Mouse (Mus musculus) hematopoietic stem cell, adult 5-6 weeks (primary cell): ENCODE results near the gene Sesn2. TPM values are rescaled to one million over a fixed set of nuclear protein-coding genes. Genes with fewer than 3 reads are reported as not detected.

ENCODE experiments used
- ATAC-seq, 2 experiments: fragments of 125-278 bp in 1 of 2; replicated peaks in 1 of 2; 2 replicates each; pipeline ENCODE4 v1.8.0; 2016 to 2017; ENCODE audit warnings: inconsistent platforms in 2 of 2, mild to moderate bottlenecking in 2 of 2, moderate number of reproducible peaks in 2 of 2, low read depth in 1 of 2, moderate TSS enrichment in 1 of 2; ENCODE audit not compliant: low FRiP score in 2 of 2, poor library complexity in 2 of 2, severe bottlenecking in 2 of 2, insufficient read depth in 1 of 2, low TSS enrichment in 1 of 2
- total RNA-seq: library from RNA; stranded (forward); fragments of 172-1452, 232-1000 nt; gene quantifications from 2 replicates; pipeline ENCODE4 v1.2.3, GENCODE M21; 2017

Sesn2 gene
- total RNA-seq, 1 experiment from 2014 or later = 3.9 TPM

GRCm38 (mm10) chr4:132455561-132455960 is 54.7 kb downstream of the Sesn2 start:
- no peak for ATAC-seq

- no peak for ATAC-seq
These were observed 55.2 kb downstream of the Sesn2 start for GRCm38 (mm10) chr4:132455146-132455545.

GRCm38 (mm10) chr4:132454216-132454615 is 56.1 kb downstream of the Sesn2 start:
- ATAC-seq = no peak

DNA sequence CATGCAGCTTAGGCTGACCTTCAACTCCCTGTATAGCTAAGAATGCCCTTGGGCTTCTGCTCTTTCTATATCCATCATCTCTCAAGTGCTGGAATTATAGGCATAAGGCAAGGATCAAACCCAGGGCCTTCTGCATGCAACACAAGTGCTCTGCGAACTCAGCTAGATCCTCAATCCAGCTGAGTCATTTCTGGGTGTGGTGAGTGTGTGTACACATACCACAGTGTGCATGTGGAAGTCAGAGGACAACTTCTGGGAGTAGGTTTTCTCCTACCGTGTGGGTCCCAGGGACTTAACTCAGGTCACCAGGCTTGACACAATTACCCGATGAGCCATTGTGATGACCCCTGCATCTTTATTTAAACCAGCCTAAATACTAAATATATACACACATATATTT is 60.5 kb downstream of the Sesn2 start:
- ATAC-seq = no peak

DNA sequence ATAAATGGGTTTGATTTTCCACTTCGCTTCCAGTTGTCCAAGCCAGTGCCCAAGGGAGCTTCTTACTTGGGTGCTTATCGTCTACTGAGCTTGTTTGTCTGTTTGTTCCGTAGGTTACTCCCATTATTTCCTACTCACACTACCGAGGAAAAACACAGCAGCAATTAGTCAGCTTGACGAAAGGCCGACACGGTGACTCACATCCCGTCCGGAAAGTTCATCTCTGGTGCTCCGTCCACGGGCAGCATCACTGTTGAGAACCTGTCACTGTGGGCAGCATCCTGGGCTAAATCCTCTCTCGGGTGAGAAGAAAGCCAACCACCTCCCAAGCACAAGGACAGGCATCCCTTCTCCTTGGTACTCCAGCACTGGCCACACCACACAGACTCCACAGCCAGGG is 64.2 kb downstream of the Sesn2 start:
- no peak for ATAC-seq

- no peak for ATAC-seq
These were observed 65.8 kb downstream of the Sesn2 start for GRCm38 (mm10) chr4:132444516-132444915.

Other genes starting within 250 kb of the Sesn2 start
- 25.0 and 31.9 TPM in 2 replicates for gene Gmeb1, start 248.9 kb downstream of the Sesn2 start, total RNA-seq
- 21.3 and 44.1 TPM in 2 replicates for gene Taf12, start 236.1 kb downstream of the Sesn2 start, total RNA-seq
- not detected in 2 replicates for gene Rab42, start 207.1 kb downstream of the Sesn2 start, total RNA-seq
- 46.6 and 48.4 TPM in 2 replicates for gene Trnau1ap, start 181.0 kb downstream of the Sesn2 start, total RNA-seq
- 30.1 and 32.0 TPM in 2 replicates for gene Rcc1, start 156.9 kb downstream of the Sesn2 start, total RNA-seq
- gene Phactr4, start 88.0 kb downstream of the Sesn2 start, total RNA-seq = 11.9 and 22.6 TPM in 2 replicates
- 9.3 and 16.6 TPM in 2 replicates for gene Med18, start 46.6 kb downstream of the Sesn2 start, total RNA-seq
- 937 and 1,217 TPM in 2 replicates for gene Atpif1, start 23.2 kb upstream of the Sesn2 start, total RNA-seq
- 354 and 422 TPM in 2 replicates for gene Dnajc8, start 25.0 kb upstream of the Sesn2 start, total RNA-seq
- gene Ptafr, start 53.6 kb upstream of the Sesn2 start, total RNA-seq = 7.7 and 16.6 TPM in 2 replicates
- gene Eya3, start 128.5 kb upstream of the Sesn2 start, total RNA-seq = 25.1 and 26.6 TPM in 2 replicates
- 4.5 and 8.0 TPM in 2 replicates for gene Xkr8, start 222.0 kb upstream of the Sesn2 start, total RNA-seq
- gene Smpdl3b, start 246.8 kb upstream of the Sesn2 start, total RNA-seq = 0.19 and 0.74 TPM in 2 replicates